Mouse (Mus musculus) hindbrain, embryonic 11.5 days (tissue): ENCODE measurements at regions not wholly inside any gene's neighbourhood (a gene's known extent, or its start where the extent isn't known, plus 50 kb on each side); places are given as distances from the start of the nearest gene placed in this dataset.

Experiments
- ATAC-seq: fragments of 200-750 bp; cut with Nextera tagmentation; 2 replicates; pipeline ENCODE4 v1.8.0; 2017; ENCODE audit warnings: mild to moderate bottlenecking, moderate TSS enrichment, moderate library complexity; ENCODE audit not compliant: low FRiP score
- DNase-seq: peaks from one replicate; pipeline ENCODE4 v3.0.0-alpha.2; 2015; ENCODE audit warnings: low spot score
- H3K27ac ChIP-seq: fragments of 300-500 bp; sonication (generic); 2 replicates; pipeline ENCODE4 v1.5.1; 2014; ENCODE audit warnings: mild to moderate bottlenecking, low read depth, low read length
- H3K27me3 ChIP-seq: fragments of 300-500 bp; sonication (generic); 2 replicates; pipeline ENCODE4 v1.6.1; 2014; ENCODE audit warnings: mild to moderate bottlenecking, low read length, moderate library complexity, mixed read lengths; ENCODE audit not compliant: control insufficient read depth, insufficient read depth
- H3K36me3 ChIP-seq: fragments of 300-500 bp; sonication (generic); 2 replicates; pipeline ENCODE4 v1.6.1; 2014; ENCODE audit warnings: mild to moderate bottlenecking, low read length, moderate library complexity, mixed read lengths; ENCODE audit not compliant: control insufficient read depth, insufficient read depth
- H3K4me1 ChIP-seq: fragments of 300-500 bp; sonication (generic); replicated peaks from 2 replicates; pipeline ENCODE4 v1.6.1; 2014; ENCODE audit warnings: low read length, mixed read lengths; ENCODE audit not compliant: control insufficient read depth, insufficient read depth
- H3K4me2 ChIP-seq: fragments of 300-500 bp; sonication (generic); replicated peaks from 2 replicates; pipeline ENCODE4 v1.6.1; 2014; ENCODE audit warnings: mild to moderate bottlenecking, low read depth, low read length
- H3K4me3 ChIP-seq: fragments of 300-500 bp; sonication (generic); 2 replicates; pipeline ENCODE4 v1.5.1; 2014; ENCODE audit warnings: low read depth, low read length
- H3K9ac ChIP-seq: fragments of 300-500 bp; sonication (generic); 2 replicates; pipeline ENCODE4 v1.6.1; 2014; ENCODE audit warnings: low read depth, low read length
- H3K9me3 ChIP-seq: fragments of 300-500 bp; sonication (generic); 2 replicates; pipeline ENCODE4 v1.6.1; 2016; ENCODE audit warnings: low read length; ENCODE audit not compliant: control insufficient read depth
- WGBS: fragments of 180-500 bp; shearing (Covaris S2); extraction: QIAGEN DNeasy Blood & Tissue Kit; methylation state at CpG from one replicate; pipeline ENCODE4 v1.1.7; 2014; 5-methylcytosine and 5-hydroxymethylcytosine counted together

- H3K27ac ChIP-seq, result no peak overlapping the region
- no peak overlapping the region for H3K9ac ChIP-seq
- no peaks in the 10 kb centered on the region for H3K36me3 ChIP-seq
- H3K27me3 ChIP-seq, result no peaks in the 10 kb centered on the region
- H3K9me3 ChIP-seq, result no peaks in the 10 kb centered on the region
- 72% methylated on average over 7 of the region's 7 CpGs for WGBS
- ATAC-seq (peak; percentile 95), DNase-seq (peak; percentile 31)
- H3K4me2 ChIP-seq, result no peak overlapping the region
- H3K4me1 ChIP-seq, result no peaks in the 10 kb centered on the region
- H3K4me3 ChIP-seq, result no peak overlapping the region
Measured at GRCm38 (mm10) chr4:90437375-90438190, 219.0 kb downstream of the Zfp352 start.

- Histone ChIP-seq H3K4me1 (no peaks in the 10 kb centered on the region), H3K36me3 (no peaks in the 10 kb centered on the region), H3K4me2 (no peak overlapping the region), H3K4me3 (no peak overlapping the region), H3K9ac (no peak overlapping the region), H3K27me3 (no peaks in the 10 kb centered on the region), H3K27ac (no peak overlapping the region), H3K9me3 (no peaks in the 10 kb centered on the region)
- peak; percentile 38; the same call in 1 of the 2 replicates for ATAC-seq
- 72% methylated on average over 10 of the region's 10 CpGs for WGBS
- peak; percentile 1 for DNase-seq
Measured at GRCm38 (mm10) chr4:90438191-90438922, 219.7 kb downstream of the Zfp352 start.

- Histone ChIP-seq H3K27ac (no peak overlapping the region), H3K4me1 (no peaks in the 10 kb centered on the region), H3K9ac (no peak overlapping the region), H3K4me2 (no peak overlapping the region), H3K36me3 (no peaks in the 10 kb centered on the region), H3K4me3 (no peak overlapping the region), H3K27me3 (no peaks in the 10 kb centered on the region), H3K9me3 (no peaks in the 10 kb centered on the region)
- WGBS, result 87% methylated on average over 3 of the region's 3 CpGs
- DNase-seq (no peak), ATAC-seq (no peak)
Measured at GRCm38 (mm10) chr4:90445268-90445667, 226.6 kb downstream of the Zfp352 start.

GRCm38 (mm10) chr4:90452576-90452975, 234.0 kb downstream of the Zfp352 start:
- H3K4me2 ChIP-seq, result no peak overlapping the region
- no peaks in the 10 kb centered on the region for H3K9me3 ChIP-seq
- ATAC-seq (no peak), DNase-seq (no peak)
- H3K9ac ChIP-seq, result no peak overlapping the region
- no peaks in the 10 kb centered on the region for H3K36me3 ChIP-seq
- H3K27ac ChIP-seq, result no peak overlapping the region
- no peak overlapping the region for H3K4me3 ChIP-seq
- no peaks in the 10 kb centered on the region for H3K4me1 ChIP-seq
- H3K27me3 ChIP-seq, result no peaks in the 10 kb centered on the region

GRCm38 (mm10) chr4:90453029-90453428, 234.4 kb downstream of the Zfp352 start:
- H3K4me1 ChIP-seq, result no peaks in the 10 kb centered on the region
- DNase-seq (no peak), ATAC-seq (no peak)
- no peaks in the 10 kb centered on the region for H3K9me3 ChIP-seq
- H3K4me3 ChIP-seq, result no peak overlapping the region
- H3K36me3 ChIP-seq, result no peaks in the 10 kb centered on the region
- no peak overlapping the region for H3K27ac ChIP-seq
- WGBS, result 91% methylated on average over 3 of the region's 3 CpGs
- H3K4me2 ChIP-seq, result no peak overlapping the region
- no peaks in the 10 kb centered on the region for H3K27me3 ChIP-seq
- no peak overlapping the region for H3K9ac ChIP-seq

- WGBS, result 80% methylated on average over 5 of the region's 5 CpGs
- no peaks in the 10 kb centered on the region for H3K36me3 ChIP-seq
Measured at GRCm38 (mm10) chr4:90496891-90497610, 278.4 kb downstream of the Zfp352 start.

More at GRCm38 (mm10) chr4:90496891-90497610, 278.4 kb downstream of the Zfp352 start:
- Histone ChIP-seq H3K4me2 (no peak overlapping the region), H3K4me1 (no peaks in the 10 kb centered on the region), H3K9ac (no peak overlapping the region), H3K27ac (no peak overlapping the region), H3K4me3 (no peak overlapping the region), H3K27me3 (no peaks in the 10 kb centered on the region), H3K9me3 (no peaks in the 10 kb centered on the region)
- ATAC-seq (no peak), DNase-seq (no peak)
